Mouse (Mus musculus) hindbrain, embryonic 16.5 days (tissue): ENCODE measurements around the gene Slc35f3. TPM values are rescaled to one million over a fixed set of nuclear protein-coding genes. Genes with fewer than 3 reads are reported as not detected.

ENCODE experiments used
- polyA plus RNA-seq: library from polyadenylated mRNA; unstranded; fragments of >200 nt; fragmentation: Nextera tagmentation; extraction: Ambion mirVana; gene quantifications from 2 replicates; pipeline ENCODE4 v1.2.1, GENCODE M21; 2015

Gene Slc35f3
- polyA plus RNA-seq, 1 experiment from 2014 or later, result 5.3 TPM

Other genes with a start within 250 kb of the Slc35f3 start
- 40.8 and 55.9 TPM in 2 replicates for gene Coa6, start 124.0 kb downstream of the Slc35f3 start, polyA plus RNA-seq
- 1.2 and 1.5 TPM in 2 replicates for gene Tarbp1, start 176.5 kb downstream of the Slc35f3 start, polyA plus RNA-seq